Mouse (Mus musculus) cerebellum, adult 18-20 months (tissue): Measurements from ENCODE around the gene Pdzd2.

Experiments used
- DNase-seq, 2 experiments: peaks; one replicate each; pipeline ENCODE4 v3.0.0; 2021

Pdzd2 gene

GRCm38 (mm10) chr15:12619273-12619672 is 120.5 kb downstream of the Pdzd2 start:
- no peak for DNase-seq

DNA sequence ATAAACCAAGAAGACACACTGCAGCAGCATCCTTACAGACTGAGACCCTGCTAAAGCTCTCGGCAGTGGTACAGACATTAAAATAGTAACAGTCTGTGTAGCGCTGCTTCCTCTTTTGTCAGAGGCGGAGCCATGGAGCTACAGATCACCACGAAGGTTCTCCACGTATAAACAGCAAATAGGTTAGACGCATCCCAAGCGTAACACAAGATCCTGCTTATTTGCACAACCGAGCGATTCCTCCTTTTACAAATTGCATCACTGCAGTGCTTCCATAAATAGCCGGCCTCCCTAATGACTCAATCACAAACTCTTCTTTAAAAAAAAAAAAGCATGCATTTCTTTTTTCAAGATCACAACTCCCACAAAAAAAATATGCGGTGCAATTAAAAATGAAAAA is 122.1 kb downstream of the Pdzd2 start:
- no peak for DNase-seq

GRCm38 (mm10) chr15:12617220-12617619 is 122.5 kb downstream of the Pdzd2 start:
- no peak for DNase-seq

GRCm38 (mm10) chr15:12614944-12615878 is 124.5 kb downstream of the Pdzd2 start:
- no peak for DNase-seq

- no peak for DNase-seq
Observed at GRCm38 (mm10) chr15:12614011-12614410, 125.7 kb downstream of the Pdzd2 start.

GRCm38 (mm10) chr15:12612944-12613675 is 126.6 kb downstream of the Pdzd2 start:
- DNase-seq, result no peak

DNA sequence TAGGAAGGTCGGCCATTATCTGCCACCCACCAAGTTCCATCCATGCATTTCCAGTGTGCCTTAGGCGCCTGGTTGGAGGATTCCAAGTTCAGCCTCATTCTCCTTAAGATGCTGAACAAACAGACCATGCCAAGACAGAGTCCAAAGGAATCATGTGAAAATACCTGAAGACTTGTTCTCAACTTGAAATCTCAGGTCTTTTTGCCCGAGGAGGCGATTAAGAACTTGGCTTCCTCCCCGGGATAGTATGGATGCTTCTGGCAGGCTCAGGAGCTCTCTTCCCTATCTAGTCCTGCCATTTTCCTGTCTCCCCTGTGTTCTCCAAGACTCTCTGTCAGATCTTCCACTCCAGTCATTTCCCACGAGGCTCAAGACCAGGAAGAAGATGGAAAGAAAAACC is 131.6 kb downstream of the Pdzd2 start:
- DNase-seq, result no peak

- no peak for DNase-seq
Observed at GRCm38 (mm10) chr15:12606306-12606705, 133.4 kb downstream of the Pdzd2 start.

GRCm38 (mm10) chr15:12605239-12605993 is 134.3 kb downstream of the Pdzd2 start:
- DNase-seq, result no peak

DNA sequence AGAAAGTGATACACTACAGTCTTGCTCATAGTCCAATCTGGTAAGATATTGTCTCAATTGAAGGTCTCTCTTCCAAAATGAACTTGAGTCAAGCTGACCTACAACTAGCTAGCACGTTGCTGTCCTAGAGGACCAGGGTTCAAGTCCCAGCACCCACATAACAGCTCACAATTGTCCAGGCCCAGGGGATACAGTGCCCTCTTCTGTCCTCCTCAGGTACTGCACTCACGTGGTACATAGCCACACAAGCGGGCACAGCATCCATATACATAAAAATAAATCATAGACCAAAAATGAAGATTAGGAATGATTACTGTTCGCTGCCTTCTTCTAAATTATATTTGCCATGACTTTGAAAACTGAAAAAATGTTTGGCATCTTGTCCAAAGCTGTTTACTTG is 136.1 kb downstream of the Pdzd2 start:
- no peak for DNase-seq

GRCm38 (mm10) chr15:12593094-12593493 is 146.6 kb downstream of the Pdzd2 start:
- no peak for DNase-seq

GRCm38 (mm10) chr15:12592628-12593027 is 147.1 kb downstream of the Pdzd2 start:
- DNase-seq, result no peak

DNA sequence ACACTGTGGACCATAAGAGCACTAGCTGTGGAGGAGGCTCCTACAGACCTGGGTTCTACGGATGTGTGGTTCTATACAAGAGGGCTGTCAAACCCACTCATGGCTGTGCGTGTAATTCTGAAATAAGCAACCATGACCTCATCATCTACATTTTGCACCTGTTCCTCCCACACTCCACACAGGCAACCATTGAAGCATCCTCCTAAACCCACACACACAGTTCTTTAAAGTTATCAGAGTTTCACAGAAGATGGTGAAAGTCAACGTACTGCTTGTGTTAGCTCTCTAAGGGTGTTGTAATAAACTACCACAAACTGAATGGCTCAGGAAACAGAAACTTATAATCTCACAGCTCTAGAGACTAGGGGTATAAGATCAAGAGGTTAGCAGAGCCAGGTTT is 151.1 kb downstream of the Pdzd2 start:
- DNase-seq, result no peak

GRCm38 (mm10) chr15:12586852-12587424 is 152.8 kb downstream of the Pdzd2 start:
- no peak for DNase-seq

DNA sequence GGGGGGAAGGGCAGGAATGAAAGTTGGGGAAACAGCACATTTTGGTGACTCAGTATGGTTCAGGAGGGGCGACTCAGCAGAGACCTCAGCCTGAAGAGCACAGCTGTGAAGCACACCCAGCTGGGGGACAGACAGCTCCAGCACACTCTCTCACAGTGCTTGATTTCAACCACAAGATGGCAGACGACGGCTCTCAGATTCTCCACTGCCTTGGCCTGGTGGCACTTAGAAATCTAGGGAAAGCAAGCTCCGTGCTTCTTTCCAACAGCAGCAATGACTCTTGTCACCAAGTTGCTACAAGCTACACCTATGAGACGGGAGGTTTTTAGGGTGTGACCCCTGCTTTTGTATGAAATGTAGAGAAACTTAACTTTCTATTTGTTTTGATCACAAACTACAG is 153.6 kb downstream of the Pdzd2 start:
- DNase-seq, result peak; percentile 44 to 51

- DNase-seq, result no peak
Observed at GRCm38 (mm10) chr15:12583051-12583450, 156.7 kb downstream of the Pdzd2 start.

DNA sequence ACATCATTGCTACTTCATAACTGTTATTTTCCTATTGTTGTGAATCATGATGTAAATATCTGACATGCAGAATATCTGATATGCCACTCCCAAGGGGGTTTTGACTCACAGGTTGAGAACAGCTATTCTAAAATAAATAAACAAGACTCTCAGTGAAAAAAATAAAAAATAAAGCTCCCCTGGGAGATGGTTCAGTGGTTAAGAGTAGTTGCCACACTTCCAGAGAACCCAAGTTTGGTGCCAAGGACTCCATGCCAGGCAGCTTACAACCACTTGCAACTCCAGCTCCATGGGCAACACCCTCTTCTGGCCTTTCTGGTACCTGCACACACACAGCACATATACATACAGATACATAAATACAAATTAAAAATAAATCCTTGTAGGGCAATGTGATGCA is 157.3 kb downstream of the Pdzd2 start:
- no peak for DNase-seq

DNA sequence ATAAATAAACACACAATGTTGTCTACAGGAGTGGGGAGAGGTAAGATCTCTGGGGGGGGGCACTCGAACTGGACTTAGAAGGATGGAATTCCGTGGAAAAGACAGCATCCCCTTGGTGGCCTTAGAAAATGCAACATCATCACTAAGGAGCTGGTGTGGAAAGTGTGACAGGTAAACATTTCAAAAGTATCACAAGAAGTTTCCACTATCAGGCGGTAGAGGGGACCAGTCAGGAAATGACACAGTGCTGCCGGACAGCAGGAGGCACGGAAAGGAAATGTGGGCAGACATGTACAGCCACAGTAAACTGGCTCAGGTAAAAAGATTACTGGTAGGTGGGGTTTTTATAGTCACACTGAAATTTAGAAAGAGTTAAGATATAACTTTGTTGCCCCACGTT is 160.5 kb downstream of the Pdzd2 start:
- no peak for DNase-seq

- peak; percentile 41 to 56 for DNase-seq
Observed at GRCm38 (mm10) chr15:12578276-12578675, 161.4 kb downstream of the Pdzd2 start.

DNA sequence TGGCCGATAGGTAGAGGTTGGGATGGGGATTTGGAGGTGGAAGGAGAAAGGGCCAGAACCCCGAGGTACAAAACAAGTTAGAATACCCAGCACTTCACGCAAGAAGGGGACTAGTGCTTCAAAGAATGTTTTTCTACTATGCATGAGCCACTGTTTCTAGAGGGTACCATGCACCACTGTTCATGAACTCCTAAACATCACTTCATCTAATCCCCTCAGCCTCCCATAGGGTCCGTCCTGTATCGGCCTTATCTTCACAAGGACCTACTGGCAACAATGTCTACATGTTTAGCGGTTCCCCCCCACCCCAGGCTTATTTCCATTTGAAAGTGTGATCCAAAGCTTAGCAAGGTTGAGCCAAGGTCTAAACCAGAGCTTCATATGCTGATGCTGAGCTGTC is 162.0 kb downstream of the Pdzd2 start:
- DNase-seq, result no peak

DNA sequence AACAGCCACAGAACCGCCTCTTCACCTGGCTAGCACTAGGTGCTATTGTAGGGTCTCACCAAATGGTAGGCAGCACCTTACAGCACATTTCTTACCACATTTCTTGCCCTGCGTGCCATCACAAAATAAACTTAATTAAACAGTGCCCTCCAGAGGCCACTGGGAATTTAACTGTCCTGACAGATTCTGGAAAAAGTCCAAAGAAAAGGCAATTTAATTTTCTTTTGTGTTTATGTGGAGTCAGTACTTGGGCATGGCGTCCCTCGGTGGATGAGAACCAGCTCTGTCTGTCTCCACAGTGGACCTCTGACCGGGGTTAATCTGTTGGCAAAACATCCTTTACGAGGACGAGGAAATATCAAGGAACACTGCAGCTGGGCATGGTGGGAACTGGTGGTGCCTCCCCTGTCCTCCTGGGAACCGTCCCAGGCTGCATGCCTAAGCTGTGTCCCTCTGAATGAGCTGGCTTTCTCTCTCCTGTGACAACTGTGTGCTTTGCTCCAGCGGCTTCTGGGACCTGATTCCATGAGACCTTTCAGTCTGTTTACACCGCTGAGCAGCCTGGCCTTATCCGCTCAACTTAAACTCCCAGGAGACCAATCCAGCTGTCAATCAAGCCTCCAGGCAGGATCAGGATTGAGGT is 162.5 kb downstream of the Pdzd2 start:
- DNase-seq, result peak; percentile 40 to 51

DNA sequence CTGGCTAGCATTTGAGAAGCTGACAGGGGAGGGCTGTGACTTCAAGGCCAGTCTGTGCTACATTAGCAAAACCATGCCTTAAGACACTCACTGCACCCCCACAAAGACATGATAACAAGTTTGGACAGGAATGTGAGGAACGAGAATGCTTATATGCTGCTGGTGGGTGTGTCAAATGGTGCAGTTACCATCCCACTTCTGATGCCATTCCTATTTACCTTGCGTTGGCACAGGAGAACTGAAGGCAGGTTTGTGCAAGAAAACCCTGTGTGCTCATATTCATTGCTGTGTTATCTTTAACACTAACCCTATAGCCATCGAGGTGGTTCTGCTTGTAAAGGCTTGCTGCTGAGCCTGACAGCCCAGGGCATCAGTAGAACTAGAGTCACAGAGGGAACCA is 166.1 kb downstream of the Pdzd2 start:
- DNase-seq, result no peak
